Comparison of ENCODE assay signal across 13 mouse cellular contexts in genomic region chr8:78426875-78427768, GRCm38 (mm10). TPM values are rescaled to one million over a fixed set of nuclear protein-coding genes. Genes with fewer than 3 reads are reported as not detected.
DNase-seq lines count a peak whose midpoint lies in the region; ATAC-seq lines count a peak whose summit lies in the region.
"Had no signal": no experiment of that assay in that cellular context is flagged by ENCODE, and none has a peak within 500 bp of the region (broad histone marks: within the 10 kb centered on the region; RNA-seq: fewer than 3 reads in every experiment).

No protein-coding gene starts in this region.

- no peak overlapping the region for H3K27ac ChIP-seq in forebrain, embryonic 13.5 days
- no peak overlapping the region for H3K27ac ChIP-seq in limb, embryonic 10.5 days
- H3K27ac ChIP-seq in neural tube, embryonic 12.5 days, result 0 out of 2 replicates have a peak overlapping the region, but pooled peaks have one; percentile 15
- H3K27ac ChIP-seq: liver, embryonic 15.5 days had no signal

- H3K27me3 ChIP-seq in forebrain, embryonic 13.5 days, result peaks cover 94% of the 10 kb centered on the region
- peaks cover 100% of the 10 kb centered on the region for H3K27me3 ChIP-seq in limb, embryonic 10.5 days (ENCODE audit: low read depth, poor library complexity, severe bottlenecking)
- peaks cover 82% of the 10 kb centered on the region for H3K27me3 ChIP-seq in neural tube, embryonic 12.5 days (replicated peaks)

- peak; percentile 47 for ATAC-seq in forebrain, embryonic 13.5 days
- peak; percentile 59 for ATAC-seq in neural tube, embryonic 12.5 days (ENCODE audit: low FRiP score, low read depth)
- no peak for ATAC-seq in megakaryocyte-erythroid progenitor cell, adult 5-6 weeks (replicated peaks; ENCODE audit: low FRiP score, low TSS enrichment, poor library complexity, severe bottlenecking)

- H3K9ac ChIP-seq in forebrain, embryonic 13.5 days, result no peak overlapping the region
- H3K9ac ChIP-seq in neural tube, embryonic 12.5 days, result peak overlapping the region; percentile 33; the same call in 1 of the 2 replicates
- H3K9ac ChIP-seq: liver, embryonic 15.5 days had no signal

- peak overlapping the region; percentile 6 for H3K4me2 ChIP-seq in forebrain, embryonic 13.5 days
- peak overlapping the region; percentile 50 for H3K4me2 ChIP-seq in neural tube, embryonic 12.5 days (replicated peaks)
- H3K4me2 ChIP-seq: liver, embryonic 15.5 days had no signal

- peak; percentile 37 for DNase-seq in R1 (ENCODE audit: low read depth, low spot score)
- DNase-seq in limb, embryonic 10.5 days (ENCODE audit: low spot score), result no peak
- no peak for DNase-seq in kidney, adult 8-10 months
- no peak for DNase-seq in layer of hippocampus, postnatal 14 days (ENCODE audit: low spot score in 2 of 2)
- DNase-seq: heart, postnatal 36 days; kidney, postnatal 14 days; thymus, postnatal 14 days had no signal

- H3K36me3 ChIP-seq in forebrain, embryonic 13.5 days (ENCODE audit: poor library complexity, severe bottlenecking), result no peaks in the 10 kb centered on the region
- no peaks in the 10 kb centered on the region for H3K36me3 ChIP-seq in limb, embryonic 10.5 days
- no peaks in the 10 kb centered on the region for H3K36me3 ChIP-seq in neural tube, embryonic 12.5 days
- H3K36me3 ChIP-seq: liver, embryonic 15.5 days had no signal

- H3K4me3 ChIP-seq in forebrain, embryonic 13.5 days, result peak overlapping the region; percentile 12; the same call in 1 of the 2 replicates
- peak overlapping the region; percentile 13; the same call in 1 of the 2 replicates for H3K4me3 ChIP-seq in limb, embryonic 10.5 days
- H3K4me3 ChIP-seq in neural tube, embryonic 12.5 days, result peak overlapping the region; percentile 29
- H3K4me3 ChIP-seq: liver, embryonic 15.5 days had no signal

- peaks cover 14% of the 10 kb centered on the region for H3K4me1 ChIP-seq in forebrain, embryonic 13.5 days
- peaks cover 15% of the 10 kb centered on the region for H3K4me1 ChIP-seq in limb, embryonic 10.5 days
- H3K4me1 ChIP-seq in neural tube, embryonic 12.5 days, result peaks cover 14% of the 10 kb centered on the region
- H3K4me1 ChIP-seq: liver, embryonic 15.5 days had no signal

- H3K9me3 ChIP-seq in forebrain, embryonic 13.5 days (replicated peaks), result no peaks in the 10 kb centered on the region
- no peaks in the 10 kb centered on the region for H3K9me3 ChIP-seq in limb, embryonic 10.5 days (replicated peaks)
- no peaks in the 10 kb centered on the region for H3K9me3 ChIP-seq in neural tube, embryonic 12.5 days
- H3K9me3 ChIP-seq: liver, embryonic 15.5 days had no signal

- 1% methylated on average over 32 of the region's 32 CpGs for WGBS in forebrain, embryonic 13.5 days
- WGBS in limb, embryonic 10.5 days, result 1% methylated on average over 32 of the region's 32 CpGs
- WGBS in neural tube, embryonic 12.5 days, result under 1% methylated on average over 32 of the region's 32 CpGs

RNA-seq across cellular contexts. Expression of gene Pou4f2, which starts 9.3 kb away (rescaled TPM):
- polyA plus RNA-seq in forebrain, embryonic 13.5 days (2015; fragmentation: Nextera tagmentation; extraction: Ambion mirVana), result 0.05 TPM in 1 of 2 replicates, not detected in the other
- polyA plus RNA-seq in limb, embryonic 10.5 days (2016; fragmentation: Nextera tagmentation; extraction: Ambion mirVana), result not detected in 2 replicates
- polyA plus RNA-seq in neural tube, embryonic 12.5 days (2016; fragmentation: Nextera tagmentation; extraction: Ambion mirVana), result 4.7 and 5.0 TPM in 2 replicates
- total RNA-seq in megakaryocyte-erythroid progenitor cell, adult 5-6 weeks (2014; fragmentation: Nextera tagmentation), result not detected in 2 replicates
- not detected in 2 replicates for total RNA-seq in megakaryocyte-erythroid progenitor cell, adult 5-6 weeks (2017)
- total RNA-seq in layer of hippocampus, postnatal 14 days (2021), result not detected
- total RNA-seq: heart, postnatal 36 days; left cerebral cortex, postnatal 14 days had no signal
- polyA plus RNA-seq: gonadal fat pad, adult 2 months; liver, embryonic 15.5 days had no signal
